Mouse (Mus musculus) thymus, adult 2 months (tissue): ENCODE results near the gene Unc5c. TPM values are rescaled to one million over a fixed set of nuclear protein-coding genes. Genes with fewer than 3 reads are reported as not detected.

Experiments
- DNase-seq: peaks from one replicate; pipeline ENCODE4 v3.0.0; 2021
- H3K27ac ChIP-seq: fragments of 200-500 bp; 2 replicates; pipeline ENCODE4 v1.5.1; 2012; ENCODE audit warnings: low read length, control low read depth; ENCODE audit not compliant: control insufficient read depth, insufficient read depth
- H3K27me3 ChIP-seq: fragments of 200-500 bp; 2 replicates; pipeline ENCODE4 v1.6.1; 2012; ENCODE audit warnings: mild to moderate bottlenecking, low read length, moderate library complexity, mixed read lengths; ENCODE audit not compliant: control insufficient read depth, insufficient read depth
- H3K36me3 ChIP-seq: fragments of 200-500 bp; 2 replicates; pipeline ENCODE4 v1.6.1; 2012; ENCODE audit warnings: mild to moderate bottlenecking, low read length, moderate library complexity; ENCODE audit not compliant: control insufficient read depth, insufficient read depth
- H3K4me1 ChIP-seq: fragments of 200-500 bp; replicated peaks from 2 replicates; pipeline ENCODE4 v1.6.1; 2012; ENCODE audit warnings: low read length; ENCODE audit not compliant: control insufficient read depth, insufficient read depth
- H3K4me3 ChIP-seq: fragments of 200-500 bp; 2 replicates; pipeline ENCODE4 v1.5.1; 2012; ENCODE audit warnings: mild to moderate bottlenecking, low read length, control low read depth, moderate library complexity; ENCODE audit not compliant: control insufficient read depth, insufficient read depth
- CTCF ChIP-seq: fragments of 200-500 bp; IDR thresholded peaks from 2 replicates; pipeline ENCODE4 v1.5.1; 2012; ENCODE audit warnings: mild to moderate bottlenecking, control low read depth, low read length, moderate library complexity, borderline replicate concordance; ENCODE audit not compliant: control insufficient read depth, poor library complexity, insufficient read depth; ENCODE audit errors: extremely low read depth
- POLR2A ChIP-seq: fragments of 200-500 bp; IDR thresholded peaks from 2 replicates; pipeline ENCODE4 v1.6.1; 2012; ENCODE audit warnings: mild to moderate bottlenecking, low read length, control low read depth, moderate library complexity; ENCODE audit not compliant: control insufficient read depth, poor library complexity, insufficient read depth; ENCODE audit errors: extremely low read depth
- WGBS: fragments of 180-500 bp; shearing (Covaris S2); methylation state at CpG from one replicate; pipeline ENCODE4 v1.1.7; 2018; 5-methylcytosine and 5-hydroxymethylcytosine counted together
- polyA plus RNA-seq: library from polyadenylated mRNA; depleted of rRNA; stranded (reverse); fragments of >200 nt; gene quantifications from 2 replicates; pipeline ENCODE4 v1.2.3, GENCODE M21; 2012

The Unc5c gene
- polyA plus RNA-seq, 1 experiment, result 0.57 TPM

DNA sequence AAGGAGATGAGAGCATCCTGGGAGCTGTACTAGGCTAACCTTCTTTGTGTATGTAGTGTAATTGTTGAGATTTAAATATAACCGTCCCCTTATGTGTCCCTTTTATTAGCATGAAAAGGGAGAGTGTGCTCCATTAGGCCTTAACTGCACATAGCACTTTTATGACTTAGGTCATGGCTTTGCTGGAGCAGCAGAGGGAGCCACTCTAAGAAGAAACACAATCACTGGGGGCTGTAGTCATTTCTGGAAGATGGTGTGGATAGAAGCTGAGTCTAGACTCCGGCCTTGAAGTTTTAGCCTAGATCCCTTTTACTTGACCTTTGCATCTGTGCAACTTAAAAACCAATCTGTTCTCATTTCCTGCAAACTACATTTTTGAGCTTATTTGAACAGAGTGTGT is 4.3 kb downstream of the Unc5c start:
- Histone ChIP-seq H3K4me3 (no peak overlapping the region), H3K4me1 (no peaks in the 10 kb centered on the region), H3K36me3 (no peaks in the 10 kb centered on the region), H3K27me3 (no peaks in the 10 kb centered on the region; the same call in 1 of the 2 replicates), H3K27ac (no peak overlapping the region)
- TF ChIP-seq CTCF, result no peak
- TF ChIP-seq POLR2A, result no peak
- WGBS, result 91% methylated on average over 2 of the region's 2 CpGs
- no peak for DNase-seq

DNA sequence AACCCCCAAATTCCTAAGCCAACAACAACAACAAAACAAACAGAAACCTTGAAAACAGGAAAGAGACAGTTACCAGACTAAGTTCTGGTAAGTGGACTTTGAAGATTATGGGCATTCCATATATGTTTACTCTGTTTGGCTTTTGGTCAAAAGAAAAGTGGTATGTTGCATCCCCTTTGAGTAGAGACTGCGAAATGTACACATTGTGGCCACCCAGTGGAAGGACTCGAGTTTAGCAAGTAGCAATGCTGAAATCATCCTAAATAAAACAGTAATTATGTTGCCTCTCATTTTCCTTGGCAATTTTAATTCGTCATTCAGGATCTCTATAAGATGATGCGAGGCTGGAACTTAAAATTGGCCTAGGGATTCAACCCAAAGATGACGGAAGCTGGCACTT is 8.2 kb downstream of the Unc5c start:
- H3K4me3 ChIP-seq, result no peak overlapping the region
- no peaks in the 10 kb centered on the region for H3K27me3 ChIP-seq
- H3K36me3 ChIP-seq, result no peaks in the 10 kb centered on the region
- 82% methylated on average over 5 of the region's 5 CpGs for WGBS
- no peaks in the 10 kb centered on the region for H3K4me1 ChIP-seq
- no peak overlapping the region for H3K27ac ChIP-seq
- no peak for DNase-seq
- no peak for TF ChIP-seq POLR2A
- no peak for TF ChIP-seq CTCF

DNA sequence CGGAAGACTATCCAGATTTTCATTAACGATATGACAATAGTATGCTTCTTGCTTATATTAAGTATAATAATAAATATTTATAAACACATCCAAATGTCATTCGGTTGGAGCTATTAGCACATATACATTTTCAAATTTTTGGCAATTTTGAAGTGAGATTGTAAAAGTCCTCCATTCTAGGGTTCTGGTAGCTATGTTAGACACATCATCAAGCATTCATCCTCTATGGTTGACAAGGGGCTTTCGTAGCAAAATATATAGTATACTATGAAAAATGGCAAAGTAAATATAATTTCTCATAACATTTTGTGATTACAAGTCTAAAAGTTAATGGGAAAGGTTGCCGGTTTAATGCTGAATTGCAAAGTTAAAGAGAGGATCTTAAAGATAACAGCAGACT is 10.4 kb downstream of the Unc5c start:
- no peak overlapping the region for H3K27ac ChIP-seq
- H3K4me1 ChIP-seq, result no peaks in the 10 kb centered on the region
- H3K36me3 ChIP-seq, result no peaks in the 10 kb centered on the region
- 96% methylated on average over 5 of the region's 5 CpGs for WGBS
- H3K4me3 ChIP-seq, result no peak overlapping the region
- DNase-seq, result no peak
- H3K27me3 ChIP-seq, result no peaks in the 10 kb centered on the region
- TF ChIP-seq CTCF (no peak), POLR2A (no peak)

DNA sequence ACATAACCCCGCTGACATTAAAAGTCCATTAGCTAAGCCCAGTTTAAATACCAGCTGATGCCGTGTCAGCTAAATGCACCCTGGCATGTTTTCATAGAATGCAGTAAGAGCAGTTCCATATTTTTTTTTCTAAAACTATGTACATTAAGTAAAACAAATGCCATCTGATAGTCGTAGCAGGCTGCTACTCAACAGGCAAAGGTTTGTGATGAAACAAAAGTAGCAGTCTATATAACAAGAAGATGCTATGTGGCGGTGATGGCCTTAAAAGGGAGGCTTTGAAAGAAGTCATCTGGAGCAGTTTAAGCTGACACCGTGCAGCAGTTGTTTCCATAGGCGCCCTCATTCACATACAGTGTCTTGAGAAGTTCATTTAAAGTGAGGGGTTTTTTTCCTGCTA is 10.9 kb downstream of the Unc5c start:
- H3K27me3 ChIP-seq, result no peaks in the 10 kb centered on the region
- TF ChIP-seq POLR2A, result no peak
- TF ChIP-seq CTCF, result no peak
- H3K36me3 ChIP-seq, result no peaks in the 10 kb centered on the region
- no peak overlapping the region for H3K4me3 ChIP-seq
- DNase-seq, result no peak
- no peak overlapping the region for H3K27ac ChIP-seq
- no peaks in the 10 kb centered on the region for H3K4me1 ChIP-seq
- WGBS, result 87% methylated on average over 6 of the region's 6 CpGs

DNA sequence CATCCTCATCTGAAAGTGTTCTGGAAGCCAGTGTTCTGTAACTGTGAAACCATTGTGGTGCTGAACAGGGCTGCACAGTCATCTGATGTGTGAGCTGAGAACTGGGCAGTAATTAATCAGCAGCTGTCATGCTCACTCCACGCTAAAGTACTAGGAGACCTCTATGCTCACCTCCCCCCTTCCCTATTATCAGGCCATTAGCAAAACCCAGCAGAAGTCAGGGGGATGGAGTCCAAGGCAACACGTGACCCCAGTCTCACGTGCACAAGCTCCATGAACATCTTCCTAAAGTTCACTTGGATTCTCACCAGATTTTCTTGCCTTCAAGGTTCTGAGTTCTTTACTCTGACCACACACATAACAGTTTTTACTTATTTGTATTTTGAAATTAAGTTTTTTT is 11.7 kb downstream of the Unc5c start:
- no peaks in the 10 kb centered on the region for H3K27me3 ChIP-seq
- no peak overlapping the region for H3K4me3 ChIP-seq
- H3K4me1 ChIP-seq, result no peaks in the 10 kb centered on the region
- 82% methylated on average over 3 of the region's 3 CpGs for WGBS
- TF ChIP-seq CTCF (no peak), POLR2A (no peak)
- DNase-seq, result no peak
- no peak overlapping the region for H3K27ac ChIP-seq
- no peaks in the 10 kb centered on the region for H3K36me3 ChIP-seq

DNA sequence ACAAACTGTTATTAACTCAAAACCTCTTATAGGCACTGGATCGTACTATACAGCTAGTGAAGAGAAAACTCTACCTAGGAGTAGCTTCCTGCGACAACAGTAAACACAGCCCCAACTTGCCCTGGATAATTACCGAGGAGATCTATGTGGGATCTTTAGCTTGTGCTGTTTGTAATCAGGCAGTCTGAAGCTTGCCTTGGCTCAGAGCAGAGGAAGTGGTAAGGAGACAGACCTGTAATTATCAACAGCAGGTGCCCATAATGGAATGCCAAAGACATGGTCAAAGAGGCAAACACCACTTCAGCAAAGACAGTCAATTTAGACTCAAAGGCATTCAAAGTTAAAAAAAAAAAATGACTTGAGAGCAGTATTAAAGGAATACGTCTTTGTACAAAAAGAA is 17.4 kb downstream of the Unc5c start:
- Histone ChIP-seq H3K36me3 (no peaks in the 10 kb centered on the region), H3K4me1 (no peaks in the 10 kb centered on the region), H3K27me3 (no peaks in the 10 kb centered on the region), H3K27ac (no peak overlapping the region), H3K4me3 (no peak overlapping the region)
- DNase-seq, result no peak
- TF ChIP-seq CTCF (no peak), POLR2A (no peak)
- 88% methylated on average over 4 of the region's 4 CpGs for whole genome bisulfite sequencing
